Mouse (Mus musculus) kidney, postnatal 0 days (tissue): ENCODE results near the gene Prrc2b. TPM values are rescaled to one million over a fixed set of nuclear protein-coding genes. Genes with fewer than 3 reads are reported as not detected.

Source experiments
- ATAC-seq: fragments of 200-750 bp; cut with Nextera tagmentation; replicated peaks from 2 replicates; pipeline ENCODE4 v1.8.0; 2017; ENCODE audit warnings: low read depth, moderate number of reproducible peaks, moderate TSS enrichment, moderate library complexity; ENCODE audit not compliant: low FRiP score
- DNase-seq: peaks from one replicate; pipeline ENCODE4 v3.0.0-alpha.2; 2016; ENCODE audit warnings: low spot score
- H3K27ac ChIP-seq: fragments of 300-500 bp; sonication (generic); 2 replicates; pipeline ENCODE4 v1.5.1; 2014; ENCODE audit warnings: mild to moderate bottlenecking
- H3K27me3 ChIP-seq: fragments of 300-500 bp; sonication (generic); 2 replicates; pipeline ENCODE4 v1.6.1; 2014; ENCODE audit warnings: low read length, mixed read lengths; ENCODE audit not compliant: insufficient read depth
- H3K36me3 ChIP-seq: fragments of 300-500 bp; sonication (generic); 2 replicates; pipeline ENCODE4 v1.6.1; 2014; ENCODE audit warnings: low read length, mixed read lengths; ENCODE audit not compliant: insufficient read depth
- H3K4me1 ChIP-seq: fragments of 300-500 bp; sonication (generic); replicated peaks from 2 replicates; pipeline ENCODE4 v1.6.1; 2014; ENCODE audit warnings: antibody characterized with exemption, low read length, mixed read lengths; ENCODE audit not compliant: insufficient read depth
- H3K4me2 ChIP-seq: fragments of 300-500 bp; sonication (generic); 2 replicates; pipeline ENCODE4 v1.6.1; 2014; ENCODE audit warnings: mild to moderate bottlenecking, low read length, moderate library complexity, mixed read lengths
- H3K4me3 ChIP-seq: fragments of 300-500 bp; sonication (generic); replicated peaks from 2 replicates; pipeline ENCODE4 v1.5.1; 2014; ENCODE audit warnings: low read depth, low read length
- H3K9ac ChIP-seq: fragments of 300-500 bp; sonication (generic); 2 replicates; pipeline ENCODE4 v1.6.1; 2014; ENCODE audit warnings: low read depth, low read length
- H3K9me3 ChIP-seq: fragments of 300-500 bp; sonication (generic); replicated peaks from 2 replicates; pipeline ENCODE4 v1.6.1; 2016; ENCODE audit warnings: low read length, inconsistent platforms, mixed read lengths
- CTCF ChIP-seq: IDR thresholded peaks from 2 replicates; pipeline ENCODE4 v1.5.1; 2016; ENCODE audit warnings: antibody characterized with exemption, low read depth, mild to moderate bottlenecking, moderate library complexity
- WGBS: fragments of 180-500 bp; shearing (Covaris S2); extraction: QIAGEN DNeasy Blood & Tissue Kit; methylation state at CpG from one replicate; pipeline ENCODE4 v1.1.7; 2014; 5-methylcytosine and 5-hydroxymethylcytosine counted together
- polyA plus RNA-seq: library from polyadenylated mRNA; unstranded; fragments of >200 nt; fragmentation: Nextera tagmentation; extraction: Ambion mirVana; gene quantifications from 2 replicates; pipeline ENCODE4 v1.2.1, GENCODE M21; 2015

Gene Prrc2b
- polyA plus RNA-seq: 31.4 and 33.8 TPM in 2 replicates

GRCm38 (mm10) chr2:32150924-32151659 lies at the start of gene Prrc2b:
TSS of gene Prrc2b (plus strand) at chr2:32151082.
- no peaks in the 10 kb centered on the region for H3K27me3 ChIP-seq
- ATAC-seq (peak; percentile 51), DNase-seq (peak; percentile 84)
- TF ChIP-seq CTCF: peak; percentile 43; the same call in 1 of the 2 replicates
- under 1% methylated on average over 74 of the region's 117 CpGs for WGBS
- H3K9me3 ChIP-seq: no peaks in the 10 kb centered on the region
- no peaks in the 10 kb centered on the region for H3K36me3 ChIP-seq
- H3K9ac ChIP-seq: peak within 1 kb of the TSS; percentile 98
- peaks cover 36% of the 10 kb centered on the region for H3K4me1 ChIP-seq
- peak within 1 kb of the TSS; percentile 99 for H3K27ac ChIP-seq
- H3K4me3 ChIP-seq: peak within 1 kb of the TSS; percentile 81
- peak within 1 kb of the TSS; percentile 68 for H3K4me2 ChIP-seq

- Histone ChIP-seq H3K4me3 (no peak overlapping the region), H3K36me3 (no peaks in the 10 kb centered on the region), H3K9me3 (no peaks in the 10 kb centered on the region), H3K27ac (no peak overlapping the region), H3K27me3 (no peaks in the 10 kb centered on the region), H3K9ac (no peak overlapping the region), H3K4me2 (peak overlapping the region; percentile 28), H3K4me1 (no peaks in the 10 kb centered on the region)
- ATAC-seq (no peak), DNase-seq (no peak)
- TF ChIP-seq CTCF: no peak
- 43% methylated on average over 5 of the region's 5 CpGs for WGBS
Measured at GRCm38 (mm10) chr2:32102944-32103343, 47.9 kb upstream of the Prrc2b start.

DNA sequence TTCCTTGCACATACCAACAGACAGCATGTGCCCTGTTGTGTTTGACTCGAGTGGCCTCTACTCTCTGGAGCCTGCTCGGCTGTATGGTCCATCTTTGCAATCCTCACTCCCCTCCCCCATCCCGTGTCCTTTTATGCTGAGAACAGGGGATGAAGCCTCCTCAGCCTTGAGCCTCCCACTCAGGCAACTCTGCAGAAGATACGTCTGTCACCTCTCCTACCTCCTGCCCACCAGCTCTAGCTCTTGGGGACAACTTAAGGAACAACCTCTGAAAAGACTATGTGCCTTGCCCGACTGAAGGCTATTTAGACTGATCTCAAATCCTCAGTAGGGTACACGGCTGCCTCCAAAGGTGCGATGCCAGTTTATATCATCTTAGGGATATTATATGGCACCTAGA lies 47.3 kb upstream of the Prrc2b start:
- Histone ChIP-seq H3K27me3 (no peaks in the 10 kb centered on the region), H3K36me3 (no peaks in the 10 kb centered on the region), H3K4me2 (peak overlapping the region; percentile 28), H3K27ac (no peak overlapping the region), H3K4me1 (no peaks in the 10 kb centered on the region), H3K4me3 (no peak overlapping the region), H3K9me3 (no peaks in the 10 kb centered on the region), H3K9ac (no peak overlapping the region)
- no peak for TF ChIP-seq CTCF
- DNase-seq (no peak), ATAC-seq (no peak)
- 80% methylated on average over 7 of the region's 7 CpGs for WGBS

DNA sequence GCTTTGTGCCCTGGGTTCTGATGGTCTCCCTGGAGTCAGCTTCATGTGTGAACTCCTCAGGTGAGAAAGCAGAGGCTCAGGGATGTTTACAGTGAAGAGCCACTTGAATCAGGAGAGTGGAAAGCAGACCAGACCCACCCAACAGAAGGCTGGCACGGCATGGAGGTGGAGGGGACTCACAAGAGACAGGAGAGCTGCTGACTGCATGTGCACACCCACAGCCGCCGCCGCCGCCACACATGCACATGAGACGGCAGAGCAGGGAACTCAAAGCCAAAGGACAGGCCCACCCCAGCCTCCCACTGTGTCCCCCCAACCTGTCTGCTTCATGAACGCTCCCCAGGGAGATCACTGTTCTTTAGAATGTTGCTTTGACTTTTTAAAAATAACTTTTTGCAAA lies 46.8 kb upstream of the Prrc2b start:
- Histone ChIP-seq H3K27me3 (no peaks in the 10 kb centered on the region), H3K36me3 (no peaks in the 10 kb centered on the region), H3K9ac (no peak overlapping the region), H3K4me2 (no peak overlapping the region), H3K4me3 (no peak overlapping the region), H3K27ac (no peak overlapping the region), H3K9me3 (no peaks in the 10 kb centered on the region), H3K4me1 (no peaks in the 10 kb centered on the region)
- DNase-seq (no peak), ATAC-seq (no peak)
- WGBS: 81% methylated on average over 7 of the region's 7 CpGs
- no peak for TF ChIP-seq CTCF

DNA sequence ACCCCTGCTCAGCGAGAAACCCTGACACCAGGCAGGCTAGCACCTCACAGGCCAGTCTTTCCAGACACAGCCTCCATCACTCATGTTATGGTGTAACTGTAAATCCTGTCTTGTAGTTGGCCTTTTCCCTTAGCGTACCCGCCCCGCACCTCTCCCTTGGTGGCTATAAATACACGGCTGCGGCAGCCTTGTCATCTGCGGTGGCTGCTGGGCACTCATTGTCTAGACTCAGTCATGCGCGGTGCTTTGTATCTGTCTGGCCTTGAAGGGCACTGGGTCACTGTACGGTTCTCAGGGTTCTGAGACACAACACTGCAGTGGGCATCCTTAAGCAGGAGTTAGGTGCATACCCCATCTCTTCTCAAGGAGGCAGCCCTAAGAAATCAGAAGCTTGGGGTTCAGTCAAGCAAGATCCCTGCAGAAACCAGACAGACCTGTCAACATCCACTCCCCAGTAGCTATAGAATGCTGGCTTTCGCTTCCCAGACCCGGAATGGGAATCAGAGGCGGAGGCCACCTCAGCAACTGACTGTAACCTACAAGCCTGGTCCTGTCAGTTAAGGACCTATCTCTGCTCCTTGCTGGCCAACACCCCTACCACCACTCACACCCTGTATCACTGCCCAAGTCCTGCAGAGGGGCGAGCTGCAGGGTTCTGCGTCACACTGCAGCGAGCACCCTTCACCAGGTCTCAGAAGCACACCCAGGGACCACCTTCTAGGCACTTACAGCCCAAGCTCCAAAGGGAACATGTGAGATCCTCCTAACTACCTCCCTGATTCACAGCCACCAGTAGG lies 45.6 kb upstream of the Prrc2b start:
- no peak overlapping the region for H3K9ac ChIP-seq

DNA sequence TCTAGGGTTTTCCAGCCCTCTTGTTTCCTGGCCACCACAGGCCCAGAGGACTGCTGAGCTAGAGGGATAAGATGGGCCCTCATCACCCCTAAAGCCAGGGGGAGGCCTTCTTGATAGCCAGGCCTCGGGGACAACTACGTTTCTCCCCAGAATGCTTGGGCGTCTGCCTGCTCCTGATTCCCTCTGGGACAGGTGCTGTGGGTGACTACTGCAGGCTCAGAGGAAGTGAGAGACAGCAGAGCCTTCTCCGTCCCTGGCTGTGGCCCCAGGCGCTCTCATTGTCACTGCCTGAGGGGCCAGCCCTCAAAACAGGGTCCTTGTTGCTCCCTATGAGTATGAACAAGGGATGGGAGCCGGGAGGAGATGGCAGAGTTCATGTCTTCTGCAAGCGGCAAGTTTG lies 45.0 kb upstream of the Prrc2b start:
- no peak for TF ChIP-seq CTCF
- no peak for ATAC-seq
- H3K27ac ChIP-seq: no peak overlapping the region
- H3K9me3 ChIP-seq: no peaks in the 10 kb centered on the region
- DNase-seq: no peak
- no peaks in the 10 kb centered on the region for H3K4me1 ChIP-seq
- no peaks in the 10 kb centered on the region for H3K27me3 ChIP-seq
- no peak overlapping the region for H3K9ac ChIP-seq
- 81% methylated on average over 7 of the region's 7 CpGs for WGBS
- H3K36me3 ChIP-seq: no peaks in the 10 kb centered on the region
- H3K4me2 ChIP-seq: no peak overlapping the region
- no peak overlapping the region for H3K4me3 ChIP-seq

More for the DNA sequence above, 45.6 kb upstream of the Prrc2b start:
- Histone ChIP-seq H3K4me3 (no peak overlapping the region), H3K4me1 (no peaks in the 10 kb centered on the region), H3K9me3 (no peaks in the 10 kb centered on the region), H3K27ac (no peak overlapping the region), H3K36me3 (no peaks in the 10 kb centered on the region), H3K4me2 (no peak overlapping the region), H3K27me3 (no peaks in the 10 kb centered on the region)
- WGBS: 44% methylated on average over 16 of the region's 16 CpGs
- ATAC-seq (no peak), DNase-seq (no peak)
- TF ChIP-seq CTCF: no peak
